Mouse (Mus musculus): ENCODE results near the gene Ccdc103.

Gene Ccdc103

DNA sequence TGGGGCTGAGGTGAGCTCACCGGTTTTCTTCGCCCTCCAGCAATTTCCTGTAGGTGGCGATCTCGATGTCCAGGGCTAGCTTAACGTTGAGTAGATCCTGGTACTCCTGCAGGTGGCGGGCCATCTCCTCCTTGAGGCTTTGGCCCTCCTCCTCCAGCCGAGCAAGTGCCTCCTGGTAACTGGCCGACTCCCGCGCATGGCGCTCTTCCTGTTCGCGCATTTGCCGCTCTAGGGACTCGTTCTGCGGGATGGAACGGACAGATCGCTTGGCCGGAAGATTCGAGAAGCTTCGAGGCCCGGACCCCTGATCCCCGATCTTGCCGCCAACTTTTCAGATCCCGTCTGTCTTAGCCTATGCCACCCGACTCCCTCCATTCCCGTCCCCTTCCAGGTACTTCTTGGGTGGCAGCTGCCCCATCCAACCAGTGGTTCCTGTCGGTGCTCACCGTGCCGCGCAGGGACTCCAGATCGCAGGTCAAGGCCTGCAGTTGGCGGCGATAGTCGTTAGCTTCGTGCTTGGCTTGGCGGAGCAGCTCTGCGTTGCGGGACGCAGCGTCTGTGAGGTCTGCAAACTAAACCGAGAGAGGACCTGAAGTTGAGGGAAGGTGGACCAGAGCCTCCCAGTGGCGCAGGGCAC lies 12.1 kb downstream of the Ccdc103 start:
- peak; percentile 64 to 65 for DNase-seq

GRCm38 (mm10) chr11:102894716-102895115 lies 13.7 kb downstream of the Ccdc103 start:
- DNase-seq, result no peak

- DNase-seq, result no peak
Measured at GRCm38 (mm10) chr11:102895779-102896178, 14.8 kb downstream of the Ccdc103 start.

DNA sequence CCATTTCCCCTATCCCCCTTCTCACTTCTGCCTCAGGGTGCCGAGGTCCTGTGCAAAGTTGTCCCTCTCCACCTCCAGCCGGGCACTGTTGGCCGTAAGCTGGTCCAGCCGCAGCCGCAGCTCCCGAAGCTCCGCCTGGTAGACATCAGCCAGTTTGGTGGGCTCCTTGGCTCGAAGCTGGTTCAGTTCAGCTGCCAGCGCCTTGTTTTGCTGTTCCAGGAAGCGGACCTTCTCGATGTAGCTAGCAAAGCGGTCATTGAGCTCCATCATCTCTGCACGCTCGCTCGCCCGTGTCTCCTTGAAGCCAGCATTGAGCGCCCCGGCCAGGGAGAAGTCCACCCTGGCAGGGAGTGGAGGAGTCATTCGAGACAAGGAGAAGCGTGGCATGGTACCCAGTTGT lies 15.6 kb downstream of the Ccdc103 start:
- no peak for DNase-seq

DNA sequence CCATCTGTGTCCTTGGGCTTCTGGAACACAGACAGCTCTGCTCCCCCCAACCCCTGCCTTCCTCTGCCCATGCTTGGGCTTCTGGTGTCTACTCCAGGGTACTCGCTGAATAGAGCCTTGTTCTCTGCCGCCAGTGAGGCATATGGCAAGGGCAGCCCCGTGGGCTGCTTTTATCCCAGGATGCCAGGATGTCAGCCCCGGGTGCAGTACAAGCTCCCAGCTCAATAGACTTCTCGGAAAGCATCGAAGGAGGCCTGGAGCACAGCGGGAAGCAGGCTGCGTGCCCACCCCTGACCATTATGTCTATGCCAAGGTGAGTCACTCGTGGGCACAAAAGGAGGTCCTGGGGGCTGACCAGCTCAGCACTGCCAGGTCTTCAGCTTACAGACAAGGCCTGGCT lies 17.4 kb downstream of the Ccdc103 start:
- no peak for DNase-seq

GRCm38 (mm10) chr11:102900763-102901162 lies 19.8 kb downstream of the Ccdc103 start, which contains the start of gene Gfap:
Gene Gfap, minus strand, starts transcription at chr11:102900912.
- peak in 1 of 2 experiments; percentile 18 for DNase-seq

- DNase-seq, result no peak
Measured at GRCm38 (mm10) chr11:102901199-102901598, 20.2 kb downstream of the Ccdc103 start.

DNA sequence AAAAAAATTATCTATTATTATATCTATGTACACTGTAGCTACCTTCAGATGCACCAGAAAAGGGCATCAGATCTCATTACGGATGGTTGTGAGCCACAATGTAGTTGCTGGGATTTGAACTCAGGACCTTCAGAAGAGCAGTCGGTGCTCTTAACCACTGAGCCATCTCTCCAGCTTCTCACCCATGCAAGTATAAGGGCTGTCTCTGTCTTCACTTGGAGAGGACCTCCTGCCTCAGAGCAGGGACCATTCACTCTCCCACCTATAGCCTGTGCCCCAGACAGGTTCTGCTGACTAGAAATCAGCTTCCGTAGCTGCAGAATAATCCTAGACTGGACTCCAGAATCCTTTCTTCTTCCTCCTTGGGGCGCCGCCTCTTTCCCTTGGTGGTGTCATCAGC lies 21.1 kb downstream of the Ccdc103 start:
- no peak for DNase-seq

GRCm38 (mm10) chr11:102903654-102904053 lies 22.6 kb downstream of the Ccdc103 start:
- DNase-seq, result no peak

GRCm38 (mm10) chr11:102911376-102911775 lies 30.4 kb downstream of the Ccdc103 start:
- no peak for DNase-seq

- DNase-seq, result no peak
Measured at GRCm38 (mm10) chr11:102915380-102915779, 34.4 kb downstream of the Ccdc103 start.

- DNase-seq, result no peak
Measured at GRCm38 (mm10) chr11:102918077-102918476, 37.1 kb downstream of the Ccdc103 start.

DNA sequence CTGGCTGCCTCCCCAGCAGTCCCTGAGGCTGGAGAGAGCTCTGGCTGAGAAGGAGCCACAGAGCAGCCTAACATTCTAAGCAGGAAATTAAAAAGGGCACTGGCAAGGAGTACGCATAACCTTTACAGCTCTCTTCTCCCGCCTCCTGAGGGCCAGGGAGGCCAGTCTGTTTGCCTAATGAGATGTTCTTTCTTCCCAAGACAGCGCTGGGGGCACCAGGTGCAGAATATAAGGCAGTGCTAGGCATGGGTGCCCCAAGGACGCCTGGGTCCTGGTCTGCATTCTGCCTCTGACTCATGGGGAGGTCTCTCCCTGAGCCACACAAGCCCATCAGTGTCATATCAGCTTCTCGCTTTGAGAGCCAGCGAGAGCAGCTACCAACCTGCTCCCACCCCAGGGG lies 40.5 kb downstream of the Ccdc103 start:
- no peak for DNase-seq

- DNase-seq, result peak; percentile 89 to 93
Measured at GRCm38 (mm10) chr11:102924557-102925350, 43.8 kb downstream of the Ccdc103 start, which contains the start of gene Kif18b. Gene Kif18b, minus strand, starts transcription at chr11:102925124.

DNA sequence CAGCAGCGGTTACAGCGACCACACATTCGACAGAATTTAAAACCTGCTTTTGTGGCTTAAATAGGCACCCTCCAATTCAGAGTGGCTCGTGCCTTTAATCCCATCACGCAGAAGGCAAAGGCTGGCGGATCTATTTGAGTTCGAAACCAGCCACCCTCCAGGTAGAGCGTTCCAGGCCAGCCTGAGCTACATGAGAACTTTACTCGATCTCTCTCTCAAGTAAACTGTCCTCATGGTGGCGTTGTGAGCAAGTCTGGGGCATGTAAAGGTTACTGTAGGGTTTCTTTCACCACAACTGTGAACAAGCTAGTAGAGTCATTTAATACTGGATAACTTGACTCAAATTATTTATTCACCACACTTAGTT lies 44.3 kb downstream of the Ccdc103 start:
- DNase-seq, result no peak

DNA sequence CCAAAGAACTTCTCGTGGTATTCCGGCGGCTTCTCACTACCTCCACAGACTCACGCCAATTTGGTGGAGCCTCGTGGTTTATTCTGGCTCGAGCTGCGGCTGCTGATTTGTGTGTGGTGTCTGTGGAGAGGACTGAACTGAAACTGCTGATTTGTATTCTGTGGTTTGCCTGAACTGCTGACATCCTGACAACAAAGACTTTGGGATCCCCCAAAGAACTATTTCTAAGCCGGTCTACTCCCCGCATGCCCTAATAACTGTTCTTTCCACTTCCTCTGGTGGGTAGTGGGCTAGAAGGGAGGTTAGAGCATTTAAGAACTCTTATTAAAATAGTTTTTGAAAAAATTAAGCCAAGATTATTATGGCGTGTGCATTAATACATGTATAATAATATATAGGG lies 49.7 kb downstream of the Ccdc103 start:
- DNase-seq, result no peak

Data from thymus, adult 18-20 months (tissue).